Comparison of ENCODE assay signal across 11 mouse cellular contexts in genomic region chr12:118703068-118703662, GRCm38 (mm10).
DNase-seq lines count a peak whose midpoint lies in the region; ATAC-seq lines count a peak whose summit lies in the region.
"Had no signal": no experiment of that assay in that cellular context is flagged by ENCODE, and none has a peak within 500 bp of the region (broad histone marks: within the 10 kb centered on the region; RNA-seq: fewer than 3 reads in every experiment).

No protein-coding gene starts in this region.

- 28% methylated on average over 11 of the region's 11 CpGs for WGBS in kidney, embryonic 16.5 days
- WGBS in midbrain, embryonic 14.5 days = 41% methylated on average over 11 of the region's 11 CpGs
- 79% methylated on average over 11 of the region's 11 CpGs for WGBS in midbrain, embryonic 10.5 days
- 20% methylated on average over 11 of the region's 11 CpGs for WGBS in neural tube, embryonic 15.5 days

- peak overlapping the region; percentile 32; the same call in 1 of the 2 replicates for H3K4me2 ChIP-seq in kidney, embryonic 16.5 days (replicated peaks; ENCODE audit: low read depth, low read length)
- 0 out of 2 replicates have a peak overlapping the region, but pooled peaks have one; percentile 13 for H3K4me2 ChIP-seq in midbrain, embryonic 14.5 days (ENCODE audit: low read length)
- peak overlapping the region; percentile 45 for H3K4me2 ChIP-seq in neural tube, embryonic 15.5 days

- no peaks in the 10 kb centered on the region for H3K36me3 ChIP-seq in kidney, embryonic 16.5 days (ENCODE audit: insufficient read depth, low read length)
- H3K36me3 ChIP-seq in midbrain, embryonic 14.5 days (ENCODE audit: control insufficient read depth, insufficient read depth, low read length) = no peaks in the 10 kb centered on the region
- no peaks in the 10 kb centered on the region for H3K36me3 ChIP-seq in midbrain, embryonic 10.5 days
- no peaks in the 10 kb centered on the region for H3K36me3 ChIP-seq in neural tube, embryonic 15.5 days

- peak; percentile 11 for DNase-seq in embryo, embryonic 11 days
- DNase-seq in embryo, embryonic 9.5 days (ENCODE audit: extremely low spot score) = no peak
- DNase-seq in kidney, postnatal 25 days = no peak
- DNase-seq in midbrain, embryonic 14.5 days = peak; percentile 37
- no peak for DNase-seq in midbrain, embryonic 10.5 days (ENCODE audit: low spot score)
- no peak for DNase-seq in cerebellum, postnatal 14 days
- DNase-seq: adrenal gland, postnatal 10 days; cerebellum, postnatal 36 days; heart, postnatal 14 days had no signal

- H3K4me1 ChIP-seq in kidney, embryonic 16.5 days (ENCODE audit: insufficient read depth, low read length) = peaks cover 6% of the 10 kb centered on the region; the same call in 1 of the 2 replicates
- H3K4me1 ChIP-seq in midbrain, embryonic 14.5 days (ENCODE audit: control insufficient read depth, insufficient read depth, low read length) = 0 out of 2 replicates have a peak, but pooled peaks cover 3% of the 10 kb centered on the region
- peaks cover 10% of the 10 kb centered on the region for H3K4me1 ChIP-seq in midbrain, embryonic 10.5 days
- H3K4me1 ChIP-seq in neural tube, embryonic 15.5 days = peaks cover 9% of the 10 kb centered on the region

- H3K9me3 ChIP-seq in kidney, embryonic 16.5 days (ENCODE audit: low read length) = 0 out of 2 replicates have a peak, but pooled peaks cover 2% of the 10 kb centered on the region
- 0 out of 2 replicates have a peak, but pooled peaks cover 2% of the 10 kb centered on the region for H3K9me3 ChIP-seq in midbrain, embryonic 14.5 days (ENCODE audit: control insufficient read depth, low read length)
- H3K9me3 ChIP-seq in midbrain, embryonic 10.5 days (replicated peaks) = no peaks in the 10 kb centered on the region
- H3K9me3 ChIP-seq in neural tube, embryonic 15.5 days (replicated peaks) = no peaks in the 10 kb centered on the region

- no peaks in the 10 kb centered on the region; the same call in 1 of the 2 replicates for H3K27me3 ChIP-seq in kidney, embryonic 16.5 days (ENCODE audit: insufficient read depth, low read length)
- no peaks in the 10 kb centered on the region for H3K27me3 ChIP-seq in midbrain, embryonic 14.5 days (ENCODE audit: control insufficient read depth, insufficient read depth, low read length)
- H3K27me3 ChIP-seq in midbrain, embryonic 10.5 days (ENCODE audit: low read depth, poor library complexity, severe bottlenecking) = no peaks in the 10 kb centered on the region
- no peaks in the 10 kb centered on the region for H3K27me3 ChIP-seq in neural tube, embryonic 15.5 days (replicated peaks)

- H3K27ac ChIP-seq in kidney, embryonic 16.5 days (ENCODE audit: low read length) = no peak overlapping the region
- H3K27ac ChIP-seq in midbrain, embryonic 14.5 days (replicated peaks; ENCODE audit: low read depth, low read length) = no peak overlapping the region
- H3K27ac ChIP-seq in midbrain, embryonic 10.5 days (replicated peaks) = no peak overlapping the region
- no peak overlapping the region for H3K27ac ChIP-seq in neural tube, embryonic 15.5 days (replicated peaks)

- H3K9ac ChIP-seq in kidney, embryonic 16.5 days (replicated peaks; ENCODE audit: low read length) = no peak overlapping the region
- no peak overlapping the region for H3K9ac ChIP-seq in midbrain, embryonic 14.5 days (replicated peaks; ENCODE audit: low read length)
- no peak overlapping the region for H3K9ac ChIP-seq in neural tube, embryonic 15.5 days (replicated peaks)

- H3K4me3 ChIP-seq in kidney, embryonic 16.5 days (ENCODE audit: low read length) = no peak overlapping the region
- H3K4me3 ChIP-seq in midbrain, embryonic 14.5 days (replicated peaks; ENCODE audit: low read depth, low read length) = no peak overlapping the region
- H3K4me3 ChIP-seq in midbrain, embryonic 10.5 days = no peak overlapping the region
- no peak overlapping the region for H3K4me3 ChIP-seq in neural tube, embryonic 15.5 days (replicated peaks)

- no peak for ATAC-seq in kidney, embryonic 16.5 days (ENCODE audit: low FRiP score, low TSS enrichment)
- ATAC-seq in midbrain, embryonic 14.5 days (ENCODE audit: low FRiP score, low TSS enrichment) = no peak
- peak; percentile 38; the same call in 1 of the 2 replicates for ATAC-seq in neural tube, embryonic 15.5 days (ENCODE audit: low FRiP score)

Comparison
In these comparisons a context has a peak if more than half of its experiments do, and no peak if none do; other contexts are left out.
1. DNase-seq: peak in embryo, embryonic 11 days (single experiment) and midbrain, embryonic 14.5 days (single experiment); none in embryo, embryonic 9.5 days (single experiment), kidney, postnatal 25 days (0 of 2), midbrain, embryonic 10.5 days (single experiment) and cerebellum, postnatal 14 days (0 of 2).
2. Peak in every context shown above with its lines, with median percentiles within 50 percentile points of each other: H3K4me2 ChIP-seq.